Mouse (Mus musculus): ENCODE data around the gene Nmrk1. TPM values are rescaled to one million over a fixed set of nuclear protein-coding genes. Genes with fewer than 3 reads are reported as not detected.
"Not testable (repeated sequence)": the region's sequence is repeated elsewhere in the genome, so short reads cannot be mapped to it uniquely, and the experiment has no call there.

Nmrk1 gene
- 15.2 and 16.5 TPM in 2 replicates for total RNA-seq (2017)

- ATAC-seq (ENCODE audit: extremely low read depth, insufficient number of reproducible peaks, low FRiP score, poor library complexity, severe bottlenecking): peak; percentile 86
These were observed at the start of gene Nmrk1, which contains the start of gene Ostf1 for GRCm38 (mm10) chr19:18631644-18632219. Nmrk1 (plus strand) TSS chr19:18631950. Ostf1 (minus strand) TSS chr19:18631823.

GRCm38 (mm10) chr19:18582226-18582625, 49.5 kb upstream of the Nmrk1 start:
- no peak for ATAC-seq (ENCODE audit: extremely low read depth, insufficient number of reproducible peaks, low FRiP score, poor library complexity, severe bottlenecking)

- ATAC-seq (ENCODE audit: extremely low read depth, insufficient number of reproducible peaks, low FRiP score, poor library complexity, severe bottlenecking): peak; percentile 71
These were observed 48.9 kb upstream of the Nmrk1 start for GRCm38 (mm10) chr19:18582887-18583286.

DNA sequence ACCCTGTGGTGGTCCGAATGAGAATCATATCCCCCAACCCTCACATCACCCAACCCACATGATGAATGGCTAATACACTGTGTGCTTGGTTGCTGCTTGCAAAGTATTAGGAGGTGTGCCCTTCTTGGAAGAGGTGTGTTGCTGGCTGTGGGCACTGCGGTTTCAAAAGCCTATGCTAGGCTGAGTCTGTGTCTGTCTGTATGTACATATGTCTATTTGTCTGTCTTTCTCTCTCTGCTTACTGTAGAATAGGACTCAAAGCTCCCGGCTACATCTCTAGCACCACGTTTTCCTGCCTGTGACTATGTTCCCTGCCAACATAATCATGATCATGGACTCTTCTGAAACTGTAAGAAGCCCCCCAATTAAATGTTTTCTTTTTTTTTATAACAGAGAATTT, 48.0 kb upstream of the Nmrk1 start:
- no peak for ATAC-seq (ENCODE audit: extremely low read depth, insufficient number of reproducible peaks, low FRiP score, poor library complexity, severe bottlenecking)

DNA sequence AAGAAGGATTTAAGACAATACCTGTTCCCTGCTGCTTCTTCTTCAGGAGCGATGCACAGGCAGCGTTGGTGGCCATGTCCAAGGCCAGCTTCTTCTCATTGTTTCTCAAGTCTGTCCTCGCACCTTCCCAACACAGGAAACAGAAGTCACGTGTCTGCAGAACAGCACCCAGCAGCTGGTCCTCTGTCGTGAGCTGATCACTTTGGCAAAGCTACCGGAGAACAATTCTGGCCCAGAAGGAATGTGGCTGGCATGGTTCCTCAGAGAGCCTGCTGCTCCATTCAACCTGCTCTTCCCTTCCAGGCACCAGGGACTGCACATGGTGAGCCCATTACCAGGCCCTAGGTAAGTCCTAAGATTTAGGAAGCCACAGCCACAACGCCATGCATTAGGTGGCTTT, 47.1 kb upstream of the Nmrk1 start:
- no peak for ATAC-seq (ENCODE audit: extremely low read depth, insufficient number of reproducible peaks, low FRiP score, poor library complexity, severe bottlenecking)

DNA sequence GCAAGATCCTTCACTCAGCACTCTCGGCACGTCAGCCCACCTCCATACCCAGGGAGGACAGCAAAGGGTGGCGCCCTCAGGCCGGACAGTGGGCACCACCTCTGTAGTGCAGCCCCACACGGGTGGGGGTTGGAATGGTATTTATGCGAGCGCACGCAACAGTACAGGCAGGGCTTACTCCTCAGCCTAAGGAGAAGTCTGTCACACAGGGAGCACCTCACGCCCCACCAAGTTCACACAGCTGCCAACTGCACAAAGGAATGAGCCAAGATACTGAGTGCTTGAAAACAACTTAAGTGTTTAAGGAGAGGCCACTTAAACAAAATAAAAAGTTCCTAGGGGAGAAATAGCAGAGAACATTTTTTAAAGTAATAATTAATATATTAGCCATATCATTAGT, 44.6 kb upstream of the Nmrk1 start:
- ATAC-seq (ENCODE audit: extremely low read depth, insufficient number of reproducible peaks, low FRiP score, poor library complexity, severe bottlenecking): no peak

GRCm38 (mm10) chr19:18588243-18588642, 43.5 kb upstream of the Nmrk1 start:
- 0 out of 2 replicates have a peak, but pooled peaks have one; percentile 31 for ATAC-seq (ENCODE audit: extremely low read depth, insufficient number of reproducible peaks, low FRiP score, poor library complexity, severe bottlenecking)

GRCm38 (mm10) chr19:18588801-18589200, 42.9 kb upstream of the Nmrk1 start:
- not testable (repeated sequence) for ATAC-seq (ENCODE audit: extremely low read depth, insufficient number of reproducible peaks, low FRiP score, poor library complexity, severe bottlenecking)

DNA sequence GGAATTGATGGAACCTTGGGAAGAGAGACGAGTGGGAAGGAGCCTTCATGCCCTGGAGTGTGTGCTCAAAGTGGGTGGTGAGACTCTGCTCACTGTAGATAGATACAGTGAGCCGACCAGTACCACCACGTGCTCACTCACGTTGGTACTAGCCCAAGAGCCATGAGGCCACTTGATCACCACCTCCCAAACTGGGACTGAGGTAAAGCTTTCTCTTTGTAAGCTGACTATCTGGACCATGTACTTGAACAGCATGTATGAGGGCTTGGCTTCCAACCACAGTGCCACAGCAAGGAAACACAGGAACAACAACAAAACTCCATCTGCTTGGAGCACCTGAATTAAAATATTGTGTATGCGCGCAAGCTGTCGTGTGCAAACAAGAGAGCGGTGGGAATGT, 42.5 kb upstream of the Nmrk1 start:
- ATAC-seq (ENCODE audit: extremely low read depth, insufficient number of reproducible peaks, low FRiP score, poor library complexity, severe bottlenecking): no peak

DNA sequence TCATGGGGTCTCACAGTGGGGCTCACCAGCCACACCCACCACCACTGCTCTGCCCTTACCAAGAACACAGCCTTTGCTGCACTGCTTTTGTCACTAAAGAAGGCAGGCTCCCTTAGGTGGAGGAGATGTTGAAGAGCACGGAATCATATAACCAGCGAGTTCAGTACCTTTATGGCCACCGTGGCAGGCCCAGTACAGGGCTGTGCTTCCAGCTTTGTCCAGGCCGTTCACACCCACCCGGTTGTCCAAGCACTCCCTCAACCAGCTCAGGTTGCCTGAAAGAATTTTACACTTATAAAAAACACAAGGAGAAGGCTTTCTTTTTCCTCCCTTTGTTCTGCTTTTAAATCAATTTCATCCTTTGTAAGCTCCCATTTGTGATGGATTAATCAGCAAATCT, 41.5 kb upstream of the Nmrk1 start:
- ATAC-seq (ENCODE audit: extremely low read depth, insufficient number of reproducible peaks, low FRiP score, poor library complexity, severe bottlenecking): no peak

DNA sequence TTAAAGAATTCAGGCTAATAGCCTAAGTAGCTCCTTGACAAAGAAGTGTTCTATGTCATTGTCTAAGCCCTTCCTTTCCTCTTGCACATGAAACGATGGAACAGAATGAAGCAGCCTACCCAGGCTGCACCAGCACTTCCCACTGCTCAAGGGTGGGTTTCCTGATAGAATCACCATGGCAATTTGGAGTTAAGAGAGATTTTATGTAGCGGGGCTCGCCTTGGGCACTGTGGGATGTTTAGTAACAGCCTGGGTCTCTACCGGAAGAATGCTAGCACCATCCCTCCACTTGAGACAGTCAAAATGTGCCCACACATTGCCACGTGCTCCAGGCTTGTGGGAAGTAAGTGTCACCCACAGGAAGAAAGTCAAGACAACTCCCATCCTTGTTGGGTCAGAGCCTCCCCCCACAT, 40.8 kb upstream of the Nmrk1 start:
- peak; percentile 19; the same call in 1 of the 2 replicates for ATAC-seq (ENCODE audit: extremely low read depth, insufficient number of reproducible peaks, low FRiP score, poor library complexity, severe bottlenecking)

- no peak for ATAC-seq (ENCODE audit: extremely low read depth, insufficient number of reproducible peaks, low FRiP score, poor library complexity, severe bottlenecking)
These were observed 38.8 kb upstream of the Nmrk1 start for GRCm38 (mm10) chr19:18592919-18593318.

- no peak for ATAC-seq (ENCODE audit: extremely low read depth, insufficient number of reproducible peaks, low FRiP score, poor library complexity, severe bottlenecking)
These were observed 38.0 kb upstream of the Nmrk1 start for GRCm38 (mm10) chr19:18593722-18594121.

- no peak for ATAC-seq (ENCODE audit: extremely low read depth, insufficient number of reproducible peaks, low FRiP score, poor library complexity, severe bottlenecking)
These were observed 34.9 kb upstream of the Nmrk1 start for GRCm38 (mm10) chr19:18596876-18597275.

DNA sequence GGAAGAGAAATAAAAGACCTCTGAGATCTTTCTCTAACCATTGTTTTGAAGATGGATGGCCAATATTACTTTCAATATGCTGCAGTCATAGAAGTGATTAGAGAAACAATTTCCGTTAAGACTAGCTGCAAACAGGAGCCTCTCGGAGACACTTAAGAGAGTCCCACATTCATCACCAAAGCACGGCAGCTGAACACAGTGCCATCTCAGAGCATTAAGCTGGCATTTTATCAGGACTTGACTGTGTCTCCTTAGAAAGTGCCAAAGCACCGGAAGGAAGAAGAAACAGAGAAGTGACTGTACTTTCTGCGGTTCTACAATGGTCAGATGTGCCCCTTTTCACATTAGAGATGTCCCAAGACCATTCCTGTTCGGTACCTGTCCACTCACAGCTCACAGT, 34.0 kb upstream of the Nmrk1 start:
- no peak for ATAC-seq (ENCODE audit: extremely low read depth, insufficient number of reproducible peaks, low FRiP score, poor library complexity, severe bottlenecking)

DNA sequence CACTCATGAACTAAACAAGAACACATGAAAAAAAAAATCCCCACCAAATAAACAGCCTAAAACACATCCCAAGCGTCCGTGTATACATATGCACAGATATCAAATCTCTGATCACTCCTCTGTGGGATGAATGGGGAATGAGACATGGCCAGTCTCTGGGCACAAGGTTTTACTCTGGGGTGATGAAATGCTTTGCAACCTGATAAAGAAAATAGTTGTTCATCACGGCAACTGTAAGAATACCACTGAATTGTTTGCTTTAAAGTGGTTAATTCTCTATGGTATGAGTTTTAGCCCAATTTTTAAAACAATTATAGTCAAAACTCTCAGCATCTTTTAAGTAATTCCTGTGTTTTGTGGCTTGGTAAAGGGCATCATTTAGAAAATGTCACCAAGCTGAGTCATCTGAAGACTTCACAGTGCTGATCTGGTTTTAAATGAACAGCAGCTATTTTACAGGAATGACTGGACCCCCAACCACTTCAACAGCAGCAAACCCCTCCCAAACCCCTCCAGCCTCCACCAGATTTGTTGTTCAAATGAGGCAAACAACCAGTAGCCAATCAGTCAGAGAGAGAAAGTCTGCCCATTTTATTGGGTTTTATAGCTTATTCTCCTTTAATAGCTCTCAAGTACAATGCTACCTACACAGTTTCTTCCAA, 33.4 kb upstream of the Nmrk1 start:
- ATAC-seq (ENCODE audit: extremely low read depth, insufficient number of reproducible peaks, low FRiP score, poor library complexity, severe bottlenecking): no peak

DNA sequence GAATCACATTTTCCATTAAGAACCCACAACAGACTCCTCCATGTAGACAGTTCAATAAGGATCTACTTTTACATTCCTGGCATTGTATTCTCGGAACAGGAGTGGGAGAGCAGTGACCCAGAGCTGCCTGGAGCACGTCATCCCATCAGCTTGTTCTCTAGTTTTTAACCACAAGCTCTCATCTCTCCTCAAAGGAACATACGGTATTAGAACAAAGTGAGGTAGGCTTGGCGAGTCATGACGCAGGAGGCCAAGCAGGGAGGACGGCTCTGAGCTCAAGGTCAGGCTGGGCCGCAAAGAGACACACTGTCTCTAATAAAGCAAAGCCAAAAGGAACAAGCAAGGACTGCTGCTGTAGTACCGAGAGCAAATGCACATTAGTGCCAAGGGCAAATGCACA, 32.7 kb upstream of the Nmrk1 start:
- ATAC-seq (ENCODE audit: extremely low read depth, insufficient number of reproducible peaks, low FRiP score, poor library complexity, severe bottlenecking): no peak

DNA sequence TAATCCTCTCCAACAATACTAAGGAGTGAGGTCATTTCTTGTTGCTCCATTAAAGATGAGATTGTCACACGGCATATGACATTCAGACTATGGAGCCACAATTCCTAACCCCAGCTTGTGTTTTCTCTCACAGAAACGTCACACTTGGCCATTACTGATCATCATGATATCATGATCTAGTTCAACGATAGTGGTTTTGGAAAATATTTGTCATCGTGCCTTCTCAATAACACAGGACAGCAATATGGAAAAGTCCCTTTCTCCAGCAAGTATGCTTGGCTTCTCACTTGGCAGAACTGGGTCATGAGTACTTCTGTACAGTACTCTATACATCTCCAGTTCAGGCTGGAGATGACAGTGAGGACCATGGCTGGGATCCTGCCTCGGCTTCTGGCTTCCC, 32.1 kb upstream of the Nmrk1 start:
- ATAC-seq (ENCODE audit: extremely low read depth, insufficient number of reproducible peaks, low FRiP score, poor library complexity, severe bottlenecking): no peak

DNA sequence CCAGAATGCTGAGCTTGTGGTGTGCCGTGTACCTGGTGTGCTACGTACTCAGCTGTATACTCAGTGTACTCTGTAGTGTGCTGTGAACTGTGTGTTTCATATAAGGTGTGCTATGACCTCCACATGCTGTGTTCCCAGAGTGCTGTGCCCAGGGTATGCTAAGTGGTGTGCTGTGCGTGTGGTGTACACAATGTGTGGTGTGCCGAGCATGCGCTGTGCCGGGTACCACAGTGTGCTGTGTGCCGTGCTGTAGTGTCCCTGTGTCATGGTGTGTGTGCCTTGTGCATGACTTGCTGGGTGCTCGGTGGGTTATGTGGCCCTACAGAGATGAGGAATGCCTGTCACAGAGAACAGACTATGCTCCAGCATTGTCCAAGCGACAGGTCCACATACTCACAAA, 31.1 kb upstream of the Nmrk1 start:
- ATAC-seq (ENCODE audit: extremely low read depth, insufficient number of reproducible peaks, low FRiP score, poor library complexity, severe bottlenecking): no peak

GRCm38 (mm10) chr19:18603011-18603410, 28.7 kb upstream of the Nmrk1 start:
- ATAC-seq (ENCODE audit: extremely low read depth, insufficient number of reproducible peaks, low FRiP score, poor library complexity, severe bottlenecking): peak; percentile 57; the same call in 1 of the 2 replicates

GRCm38 (mm10) chr19:18607907-18608306, 23.8 kb upstream of the Nmrk1 start:
- ATAC-seq (ENCODE audit: extremely low read depth, insufficient number of reproducible peaks, low FRiP score, poor library complexity, severe bottlenecking): no peak

Data from neutrophil, adult 5-6 weeks (primary cell).